Mouse (Mus musculus) embryo, embryonic 11.5 days (tissue): ENCODE data around the gene Edaradd.

ENCODE experiments used
- DNase-seq: peaks from one replicate; pipeline ENCODE4 v3.0.0-alpha.2; 2012; ENCODE audit warnings: low read depth, low spot score

The Edaradd gene

DNA sequence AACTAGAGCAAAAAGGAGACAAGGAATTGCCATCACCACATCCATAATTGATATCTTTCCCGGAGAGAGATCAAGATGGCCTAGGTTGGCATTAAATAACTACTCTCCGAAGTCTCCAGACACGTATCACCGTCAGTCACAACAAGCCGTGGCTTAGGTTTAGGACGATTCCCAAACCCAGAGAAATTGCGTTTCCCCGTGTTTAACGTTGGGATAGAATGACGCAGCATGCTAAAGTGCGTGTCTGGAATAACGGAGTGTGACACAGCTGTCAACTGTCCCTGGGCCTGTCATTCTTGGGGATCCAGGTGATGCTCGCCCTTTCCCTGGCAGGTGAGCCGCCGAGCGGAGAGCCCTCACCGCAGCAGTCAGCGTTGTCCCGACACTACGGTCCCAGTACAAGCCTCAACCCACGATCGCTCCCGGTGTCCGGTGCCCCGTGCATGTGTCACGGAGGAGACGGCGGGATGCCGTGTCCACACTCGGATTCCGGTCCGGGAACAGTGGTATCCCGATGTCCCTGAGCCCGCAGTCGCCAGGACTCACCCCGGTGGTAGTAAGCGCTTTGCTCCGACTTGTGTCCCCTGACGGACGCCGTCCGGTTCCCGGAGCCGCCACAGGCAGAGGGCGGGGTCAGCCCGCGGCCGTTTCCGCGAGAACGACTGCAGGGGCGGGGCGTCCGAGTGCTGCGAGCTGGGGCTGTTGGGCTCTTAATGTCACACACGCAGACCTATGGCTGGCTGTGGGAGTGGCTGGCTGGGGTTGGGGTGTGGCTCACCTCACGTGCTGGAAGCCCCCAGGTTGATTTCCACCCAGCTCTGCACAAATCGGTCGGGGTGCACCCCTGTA, 59.1 kb downstream of the Edaradd start:
- peak; percentile 72 for DNase-seq

DNA sequence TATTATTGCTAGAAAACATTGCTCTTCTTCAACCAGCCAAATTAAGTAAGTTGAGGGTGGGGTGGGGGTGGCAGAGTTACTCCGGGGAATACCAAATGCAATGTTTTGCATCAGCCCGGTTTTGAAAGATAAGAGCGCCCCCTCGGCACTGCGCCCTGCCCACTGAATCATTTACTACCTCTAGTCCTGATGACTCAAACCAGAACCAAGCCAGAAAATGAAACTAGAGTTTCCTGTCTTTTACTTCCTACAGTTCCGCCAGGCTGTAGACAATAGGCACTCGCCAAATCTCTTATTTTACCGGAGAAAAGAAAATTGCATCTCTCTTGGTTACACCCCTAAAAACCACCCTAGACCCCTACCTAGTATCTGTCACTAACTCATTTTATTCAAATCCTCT, 59.8 kb downstream of the Edaradd start:
- DNase-seq = no peak

DNA sequence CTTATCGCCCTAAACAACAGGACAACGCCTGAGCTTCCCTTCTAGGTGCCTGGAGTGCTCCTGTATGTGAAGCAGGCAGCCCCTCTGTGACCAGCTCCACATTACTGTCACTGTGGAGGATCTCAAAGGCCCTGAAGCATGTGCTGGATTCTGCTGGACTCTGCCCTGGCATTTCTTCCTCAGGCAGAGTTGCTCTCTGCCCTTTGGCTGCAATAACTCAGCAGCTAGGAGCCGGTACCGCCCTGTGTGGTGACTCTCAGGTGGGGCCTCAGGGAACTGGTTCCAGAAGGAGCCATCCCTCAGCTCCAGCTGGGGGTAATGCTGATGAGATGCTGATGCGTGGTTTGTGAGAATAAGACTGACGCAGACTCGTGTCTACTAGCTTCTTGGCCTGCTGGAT, 63.5 kb downstream of the Edaradd start:
- DNase-seq = no peak

DNA sequence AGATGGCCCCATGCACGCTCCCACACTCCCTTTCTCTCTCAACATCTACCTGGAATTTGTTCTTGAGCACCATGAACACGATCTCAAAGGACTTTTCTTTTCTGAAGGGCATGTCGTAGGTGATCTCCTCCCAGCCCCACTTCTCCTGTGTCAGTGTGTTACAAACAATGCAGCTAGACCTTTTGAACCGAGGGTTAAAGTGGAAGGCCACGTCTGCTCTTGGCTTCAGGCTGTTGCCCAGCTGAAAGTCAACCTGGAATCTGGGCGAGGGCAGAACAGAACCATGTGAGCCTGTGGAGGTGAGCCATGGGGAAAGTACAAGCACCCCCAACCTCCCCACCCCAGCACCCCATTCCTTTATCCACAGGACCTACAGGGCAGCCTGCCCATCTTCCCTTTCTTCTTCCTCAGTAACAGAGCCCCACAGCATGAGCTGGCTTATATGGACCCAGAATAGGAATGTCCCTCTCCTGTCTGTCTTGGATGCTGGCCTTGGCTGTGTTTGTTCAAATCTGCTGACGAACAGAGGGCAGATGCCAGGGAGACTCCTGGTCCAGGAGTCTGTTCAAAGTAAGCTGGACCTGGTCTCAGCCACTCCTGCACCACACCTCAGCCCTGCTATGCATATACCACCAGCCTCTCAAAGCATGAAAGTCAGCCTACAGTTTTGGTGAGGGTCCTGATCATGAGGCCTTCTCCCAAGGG, 65.4 kb downstream of the Edaradd start:
- no peak for DNase-seq

DNA sequence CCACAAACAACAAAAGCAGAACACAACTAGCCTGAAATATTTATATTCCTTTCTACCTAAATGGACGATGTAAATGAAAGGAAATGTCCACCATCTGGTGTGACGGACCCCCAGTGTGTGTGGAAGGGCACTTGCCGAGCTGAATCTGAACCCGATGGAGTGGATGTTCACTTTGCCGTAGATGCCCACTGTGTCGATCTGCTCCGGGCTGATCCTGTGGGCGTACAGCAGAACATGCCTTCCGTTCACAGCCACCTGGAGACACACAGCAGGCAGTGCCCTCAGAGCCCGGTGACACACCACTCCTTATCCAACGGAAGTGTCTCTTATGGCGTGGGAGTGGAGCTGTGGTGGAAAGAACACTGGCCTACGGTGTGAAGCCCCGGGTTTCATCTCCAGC, 67.1 kb downstream of the Edaradd start:
- DNase-seq = no peak

DNA sequence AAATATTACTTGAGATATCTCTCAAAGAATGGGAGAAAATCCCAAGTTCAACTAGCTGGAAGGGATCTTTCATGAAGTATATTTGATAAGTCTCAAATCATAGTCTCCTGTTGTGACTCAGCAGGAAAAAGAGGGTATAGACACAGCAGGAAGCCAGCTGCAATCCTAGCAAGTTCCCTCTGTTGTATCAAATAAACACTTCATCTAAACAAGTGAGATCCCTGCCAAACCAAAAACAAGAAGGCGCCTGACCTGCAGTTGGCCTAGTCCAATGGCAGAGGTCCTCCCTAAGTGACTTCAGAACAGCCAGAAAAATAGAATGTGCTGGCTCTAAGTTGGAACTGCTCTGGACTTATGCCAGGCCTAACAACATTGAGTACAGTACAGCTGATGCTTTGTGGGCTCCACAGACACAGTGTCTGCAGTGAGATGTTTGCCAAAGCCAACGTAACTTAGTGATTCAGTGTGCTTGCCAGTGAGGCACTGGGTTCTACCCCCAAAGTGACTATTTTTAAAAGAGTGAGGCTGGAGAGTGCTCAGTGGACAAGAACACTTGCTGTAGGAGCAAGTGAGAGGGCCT, 78.1 kb downstream of the Edaradd start:
- DNase-seq = no peak

DNA sequence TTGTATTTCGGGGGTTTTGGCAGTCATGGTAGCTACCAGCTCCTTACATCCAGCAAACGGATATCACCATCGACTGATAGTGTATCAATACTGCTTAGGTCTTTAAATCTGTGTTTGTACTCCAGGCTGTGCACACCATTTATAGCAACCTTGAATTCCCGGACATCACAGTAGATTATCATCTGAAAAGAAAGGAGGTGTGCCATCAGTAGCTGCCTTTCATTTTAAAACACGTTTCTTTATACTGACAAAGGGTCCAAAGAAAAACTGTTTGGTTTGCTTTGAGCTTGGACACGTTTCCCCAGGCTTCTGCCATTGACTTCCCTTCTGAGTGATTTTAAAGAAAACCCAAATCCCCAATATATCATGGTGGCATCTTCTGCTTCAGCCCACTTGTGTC, 79.4 kb downstream of the Edaradd start:
- DNase-seq = no peak

DNA sequence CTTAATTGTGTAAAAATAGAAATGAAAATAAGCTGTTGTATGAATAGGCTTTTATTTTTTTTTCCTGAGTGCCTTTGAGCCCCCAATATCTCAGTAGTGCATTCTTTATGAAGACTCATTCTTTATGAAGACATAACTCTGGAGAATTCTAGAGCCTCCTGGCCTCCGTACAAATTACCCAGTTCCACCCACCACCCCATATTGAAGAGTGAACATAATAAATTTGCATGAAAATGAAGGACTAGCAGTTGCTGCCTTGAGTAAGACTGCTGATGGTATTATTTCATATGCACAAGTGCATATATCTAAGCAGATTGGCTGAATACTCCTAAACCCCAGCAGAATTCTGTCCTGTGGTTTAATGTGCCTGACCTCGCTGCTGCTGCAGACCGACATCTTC, 80.7 kb downstream of the Edaradd start:
- DNase-seq = no peak

DNA sequence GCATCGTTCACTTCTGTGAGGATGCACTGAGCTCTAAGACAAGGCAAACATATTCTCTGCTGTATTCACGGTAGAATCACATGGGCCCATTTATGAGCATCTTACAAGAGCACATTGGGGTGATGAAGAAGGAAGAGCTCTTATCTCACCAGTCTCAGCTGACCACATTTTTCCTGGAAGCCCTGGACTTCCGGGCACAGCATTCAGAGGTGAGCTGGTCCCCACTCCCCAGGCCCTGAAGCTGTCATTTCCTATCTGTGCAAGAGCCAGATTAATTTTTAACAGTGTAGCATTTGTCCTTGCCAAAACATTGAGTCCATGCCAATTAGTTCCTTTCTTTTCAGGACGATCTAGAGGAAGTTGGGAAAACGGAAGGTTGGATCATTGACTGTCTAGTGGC, 86.4 kb downstream of the Edaradd start:
- DNase-seq = no peak

DNA sequence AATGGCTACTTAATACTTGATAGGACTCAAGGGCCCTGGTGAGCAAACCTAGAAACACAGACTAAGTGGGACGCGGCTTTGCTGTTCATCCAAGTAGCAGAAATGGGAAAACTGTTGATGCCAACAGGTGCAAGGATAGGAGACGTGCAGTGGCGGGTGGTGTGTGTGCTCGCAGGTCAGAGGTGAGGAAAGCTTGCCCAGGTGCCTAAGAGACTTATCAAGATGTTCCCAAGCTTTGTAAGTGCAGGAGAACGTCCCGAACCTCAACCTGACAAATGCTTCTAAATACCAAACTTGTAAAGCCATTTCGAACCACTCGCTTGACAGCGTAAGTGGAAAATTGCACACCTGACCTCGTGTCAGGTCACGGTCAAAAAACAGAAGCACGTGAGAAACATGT, 91.7 kb downstream of the Edaradd start:
- no peak for DNase-seq
